Mouse (Mus musculus) telencephalon, adult 2 months (tissue): ENCODE measurements around the gene Ktn1.

Source experiments
- DNase-seq: peaks from one replicate; pipeline ENCODE4 v3.0.0-alpha.2; 2011; ENCODE audit warnings: low read depth, low spot score

Gene Ktn1

DNA sequence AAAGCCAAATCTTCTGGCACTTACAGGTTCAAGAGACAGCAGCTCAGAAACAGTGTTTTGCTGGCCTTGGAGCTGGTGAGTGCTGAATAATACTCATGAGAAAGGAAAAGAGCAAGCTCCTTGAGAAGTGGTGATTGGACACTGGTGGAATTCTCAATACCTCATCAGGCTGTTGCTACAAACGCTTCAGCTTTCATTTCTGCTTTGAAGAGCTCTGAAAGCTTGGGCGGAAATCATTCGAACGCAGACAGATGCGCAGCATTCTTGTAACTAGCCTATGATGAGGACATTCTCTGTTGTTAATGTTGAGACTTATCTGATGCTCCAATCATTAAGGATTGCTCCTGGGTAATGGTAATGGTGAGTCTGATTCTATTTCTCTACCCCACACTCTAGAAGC is at the start of gene Ktn1:
Gene Ktn1, plus strand, starts transcription at position 231 of the 400 bp plus-strand sequence.
- no peak for DNase-seq

DNA sequence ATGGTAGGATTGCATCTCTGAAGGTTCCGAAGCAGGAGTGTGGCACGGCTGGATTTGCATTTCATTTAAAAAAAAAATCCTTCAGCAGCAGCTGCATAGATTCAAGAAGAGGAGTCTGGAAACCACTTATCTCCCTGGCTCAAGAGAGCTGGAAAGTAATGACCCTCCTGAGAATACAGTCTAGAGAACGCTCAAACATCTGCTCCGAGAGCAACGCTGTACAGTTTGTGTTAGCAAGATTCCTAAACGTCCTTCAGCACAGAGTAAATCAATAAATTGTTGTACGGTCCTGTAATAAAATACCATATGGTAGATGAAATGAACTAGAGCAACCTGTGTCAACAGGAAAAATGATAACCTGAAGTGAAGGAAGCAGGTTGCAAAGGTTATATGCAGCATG is 35.0 kb upstream of the Ktn1 start:
- DNase-seq, result no peak

DNA sequence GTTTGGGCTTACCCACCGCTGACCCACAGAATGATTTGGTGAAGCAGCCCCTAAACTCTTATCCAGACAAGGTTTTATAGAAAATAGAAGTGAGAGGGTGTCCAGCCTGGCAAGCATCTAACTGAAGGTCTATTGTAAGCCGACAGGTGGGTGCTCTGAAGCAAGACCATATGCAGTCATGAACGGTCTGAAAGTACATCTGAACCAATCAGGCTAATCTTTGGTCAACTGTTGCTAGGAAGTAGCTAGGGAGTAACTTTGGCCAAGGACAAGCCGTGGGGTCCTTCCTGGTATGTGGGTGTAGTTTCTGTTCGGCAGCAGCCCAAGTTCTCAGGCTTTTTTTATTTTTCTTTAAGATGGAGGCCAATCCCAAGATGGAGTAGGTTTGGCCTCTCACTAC is 29.4 kb upstream of the Ktn1 start:
- no peak for DNase-seq

DNA sequence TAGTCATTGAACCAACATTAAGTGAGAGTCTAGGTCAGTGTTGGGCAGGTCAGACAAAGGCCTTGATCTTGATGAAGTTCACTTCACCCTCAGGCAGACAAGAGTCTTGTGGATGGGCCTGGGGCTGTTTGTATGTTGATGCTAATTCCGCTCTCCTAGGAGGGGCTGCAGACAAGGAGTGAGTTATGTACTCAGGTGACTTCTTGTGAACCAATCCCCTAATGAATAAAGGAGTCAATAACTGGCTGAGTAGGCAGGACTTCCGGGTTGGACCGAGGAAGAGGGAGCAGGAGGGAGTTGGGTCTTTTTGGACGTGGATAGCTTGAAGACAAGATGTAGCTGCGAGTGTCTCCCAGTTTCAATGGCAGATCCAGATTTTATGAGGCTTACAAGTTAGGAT is 26.3 kb upstream of the Ktn1 start:
- DNase-seq, result no peak

DNA sequence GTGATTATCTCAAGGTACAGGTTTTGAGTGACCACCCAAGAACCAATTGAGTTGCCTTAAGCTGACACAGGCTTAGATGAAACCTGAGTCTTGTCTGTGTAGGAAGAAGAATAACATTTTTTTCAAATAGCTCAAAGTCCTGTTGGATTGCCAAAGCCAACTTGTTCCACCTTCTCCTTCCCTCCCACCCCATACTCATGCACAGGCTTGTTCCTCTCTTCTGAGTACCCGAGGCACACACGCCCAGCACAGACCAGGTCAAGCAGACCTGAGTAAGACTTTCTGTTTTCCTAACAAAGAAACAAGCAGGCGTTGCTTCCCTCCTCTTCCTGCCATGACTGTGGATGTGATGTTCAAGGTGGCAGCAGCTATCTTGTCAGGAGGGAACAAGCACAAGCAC is 23.4 kb upstream of the Ktn1 start:
- DNase-seq, result no peak

DNA sequence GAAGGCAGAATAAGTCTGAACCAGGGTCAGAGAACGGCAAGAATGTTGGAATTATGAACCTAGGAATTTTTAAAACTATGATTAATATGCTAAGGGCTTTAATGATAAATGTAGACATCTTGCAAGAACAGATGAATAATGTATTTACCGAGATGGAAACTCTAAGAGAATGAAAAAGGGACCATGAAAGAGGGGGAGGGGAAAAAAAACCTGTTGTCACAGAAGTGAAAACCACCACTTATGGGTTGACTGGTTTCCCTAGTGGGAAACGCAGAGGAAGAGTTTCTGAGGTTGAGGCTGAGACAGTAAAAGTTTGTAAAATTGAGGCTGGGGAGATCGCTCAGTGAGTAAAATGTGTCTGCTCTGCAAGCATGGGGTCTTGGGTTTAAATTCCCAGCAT is 22.1 kb upstream of the Ktn1 start:
- no peak for DNase-seq

DNA sequence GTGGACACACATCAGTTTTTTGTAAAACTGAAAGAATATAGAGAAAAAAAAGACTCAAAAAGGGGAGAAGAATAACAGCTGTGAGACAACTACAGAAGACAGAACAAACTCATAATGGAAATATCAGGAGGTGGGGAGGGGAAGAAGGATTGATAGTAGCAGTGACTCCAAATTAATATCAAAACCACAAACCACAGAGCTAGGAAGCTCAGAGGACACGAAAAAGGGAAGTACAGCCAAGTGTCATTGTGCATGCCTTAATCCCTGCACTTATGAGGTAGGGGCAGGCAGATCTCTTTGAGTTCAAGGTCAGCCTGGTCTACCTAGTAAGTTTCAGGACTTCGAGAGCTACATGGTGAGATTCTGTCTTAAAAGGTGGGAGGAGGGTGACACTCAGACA is 21.4 kb upstream of the Ktn1 start:
- DNase-seq, result no peak

DNA sequence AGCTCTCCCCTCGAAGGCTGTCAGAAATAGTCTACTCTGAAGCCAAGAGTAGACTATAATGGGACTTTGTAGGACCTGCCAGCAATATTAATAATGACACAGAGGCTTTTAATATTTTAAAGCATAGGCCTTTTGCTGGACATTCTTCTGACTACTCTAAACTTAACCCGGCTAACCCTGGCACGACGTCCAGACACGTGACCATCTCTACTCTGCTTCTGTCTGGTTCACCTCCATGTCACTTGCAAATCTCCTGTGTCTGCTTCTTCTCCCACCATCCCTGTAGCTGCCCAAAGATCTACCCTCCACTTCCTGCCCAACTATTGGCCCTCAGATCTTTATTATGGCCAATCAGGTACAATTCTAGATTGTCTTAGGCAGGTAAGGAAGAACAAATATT is 20.9 kb upstream of the Ktn1 start:
- no peak for DNase-seq

DNA sequence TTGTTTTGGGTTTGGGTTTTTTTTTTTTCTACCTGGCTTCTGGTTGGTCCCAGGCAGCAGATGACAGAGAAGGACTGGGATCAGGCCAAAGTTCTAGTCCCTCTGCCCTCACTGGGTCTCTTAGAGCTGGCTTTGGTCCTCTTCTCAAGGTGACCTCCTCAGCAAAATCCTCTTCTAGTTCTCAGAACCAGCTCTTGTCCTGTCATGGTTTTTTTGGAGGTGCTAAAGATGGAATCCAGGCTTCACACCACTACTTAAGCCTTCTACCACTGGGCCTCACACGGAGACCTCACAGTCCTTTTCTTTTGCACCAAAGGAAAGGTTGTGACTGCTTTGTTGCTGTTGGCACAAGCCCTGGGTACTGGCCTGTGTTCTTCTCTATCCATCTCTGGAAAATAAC is 15.8 kb upstream of the Ktn1 start:
- no peak for DNase-seq

DNA sequence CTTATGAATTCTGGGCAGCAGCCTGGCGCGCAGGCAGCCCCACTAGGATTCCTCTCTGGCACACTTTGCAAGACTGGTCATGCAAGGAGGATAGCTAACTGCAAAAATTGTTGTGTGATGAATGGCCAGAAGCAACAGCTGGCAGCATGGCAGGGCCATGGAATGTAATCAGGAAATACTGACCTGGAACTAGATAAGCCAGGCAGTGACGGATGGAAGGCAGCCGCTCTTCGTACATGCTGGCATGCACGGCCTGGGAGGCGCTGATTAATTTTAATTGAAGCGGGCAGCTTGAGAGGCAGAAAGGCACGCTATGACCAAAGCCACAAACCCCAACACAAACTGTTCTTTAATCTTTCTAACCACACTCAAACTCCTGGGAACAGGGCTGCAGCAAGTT is 13.8 kb upstream of the Ktn1 start:
- DNase-seq, result no peak

DNA sequence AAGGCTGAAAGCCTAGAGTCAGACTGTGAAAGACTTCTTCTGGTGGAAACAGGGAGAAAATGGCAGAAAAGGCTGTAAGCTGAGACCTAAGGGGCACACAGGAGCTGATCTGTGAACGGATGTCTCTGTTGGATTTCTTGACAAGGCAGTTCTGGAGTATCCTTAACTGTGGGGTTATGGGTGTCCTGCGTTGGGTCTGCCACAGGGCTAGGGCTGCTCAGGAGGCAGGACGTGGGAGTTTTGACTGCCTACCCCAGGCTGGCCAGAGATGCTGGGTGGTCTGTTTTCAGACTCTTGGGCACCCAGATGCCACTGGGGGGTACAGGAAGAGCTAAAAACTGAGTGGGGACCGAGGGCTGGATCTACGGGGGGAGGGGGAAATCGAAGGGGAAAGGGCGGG is 13.4 kb upstream of the Ktn1 start:
- DNase-seq, result no peak

DNA sequence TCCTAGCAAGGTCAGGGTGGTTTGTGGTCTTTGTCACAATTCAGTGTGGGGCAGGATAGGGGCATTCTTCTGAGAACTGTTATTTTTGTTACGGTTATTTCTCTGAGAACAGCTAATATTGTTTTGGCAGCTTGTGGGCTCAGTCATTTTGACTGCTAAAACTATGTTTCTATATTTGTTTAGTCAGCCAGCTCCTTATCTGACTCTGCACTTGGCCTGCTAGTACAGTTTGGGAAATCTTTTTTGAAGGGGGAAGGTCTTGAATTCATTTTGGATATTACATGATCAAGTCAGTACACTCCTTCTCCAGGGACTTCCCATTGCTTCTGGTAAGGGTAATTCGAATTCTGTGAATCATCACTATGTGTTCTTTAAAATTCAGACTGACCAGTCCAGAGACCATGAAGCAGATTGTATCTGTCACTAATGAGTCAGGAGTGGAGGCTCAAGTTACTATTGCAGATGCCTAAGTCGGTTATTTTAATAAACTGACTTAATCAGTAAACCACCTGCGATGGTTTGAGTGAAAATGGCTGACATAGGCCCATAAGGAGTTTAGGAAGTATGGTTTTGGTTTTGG is 9.8 kb upstream of the Ktn1 start:
- no peak for DNase-seq

DNA sequence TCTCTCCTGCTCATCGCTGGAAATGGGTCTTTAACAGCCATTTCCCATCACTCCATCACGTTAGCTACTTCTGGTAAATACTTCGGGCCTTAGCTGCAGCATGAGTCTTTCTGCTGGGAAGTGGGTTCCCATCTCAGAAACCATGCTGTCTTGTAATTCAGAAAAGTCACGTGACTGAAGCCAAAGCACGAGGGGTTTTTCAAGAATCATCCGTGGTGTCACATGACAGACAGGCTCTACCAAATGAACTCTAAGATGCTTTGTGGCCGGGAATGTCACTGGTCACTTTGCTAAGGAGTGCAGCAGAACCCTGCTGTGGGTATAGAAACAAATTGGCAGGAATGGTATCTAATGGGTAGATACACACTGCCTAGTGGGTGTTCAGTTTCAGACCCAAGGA is 2.6 kb upstream of the Ktn1 start:
- no peak for DNase-seq

DNA sequence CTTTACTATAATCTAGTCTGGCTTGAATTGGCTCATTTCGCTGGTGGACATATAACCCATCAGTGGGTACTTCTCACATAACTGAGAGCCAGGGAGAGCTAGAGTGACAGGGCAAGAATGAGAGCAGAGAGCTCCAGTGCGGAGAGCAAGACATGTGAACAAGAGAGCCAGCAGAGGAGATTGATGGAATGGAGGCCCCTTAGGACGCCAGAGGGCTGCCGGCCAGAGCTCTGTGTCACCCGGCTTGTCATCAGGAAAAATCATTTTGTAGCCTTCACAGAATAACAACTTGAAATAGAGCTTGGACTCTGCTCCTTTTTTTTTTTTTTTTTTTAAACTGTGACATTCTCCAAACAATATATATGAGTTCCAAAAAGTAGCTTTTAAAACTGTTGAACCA is 2.0 kb upstream of the Ktn1 start:
- no peak for DNase-seq

DNA sequence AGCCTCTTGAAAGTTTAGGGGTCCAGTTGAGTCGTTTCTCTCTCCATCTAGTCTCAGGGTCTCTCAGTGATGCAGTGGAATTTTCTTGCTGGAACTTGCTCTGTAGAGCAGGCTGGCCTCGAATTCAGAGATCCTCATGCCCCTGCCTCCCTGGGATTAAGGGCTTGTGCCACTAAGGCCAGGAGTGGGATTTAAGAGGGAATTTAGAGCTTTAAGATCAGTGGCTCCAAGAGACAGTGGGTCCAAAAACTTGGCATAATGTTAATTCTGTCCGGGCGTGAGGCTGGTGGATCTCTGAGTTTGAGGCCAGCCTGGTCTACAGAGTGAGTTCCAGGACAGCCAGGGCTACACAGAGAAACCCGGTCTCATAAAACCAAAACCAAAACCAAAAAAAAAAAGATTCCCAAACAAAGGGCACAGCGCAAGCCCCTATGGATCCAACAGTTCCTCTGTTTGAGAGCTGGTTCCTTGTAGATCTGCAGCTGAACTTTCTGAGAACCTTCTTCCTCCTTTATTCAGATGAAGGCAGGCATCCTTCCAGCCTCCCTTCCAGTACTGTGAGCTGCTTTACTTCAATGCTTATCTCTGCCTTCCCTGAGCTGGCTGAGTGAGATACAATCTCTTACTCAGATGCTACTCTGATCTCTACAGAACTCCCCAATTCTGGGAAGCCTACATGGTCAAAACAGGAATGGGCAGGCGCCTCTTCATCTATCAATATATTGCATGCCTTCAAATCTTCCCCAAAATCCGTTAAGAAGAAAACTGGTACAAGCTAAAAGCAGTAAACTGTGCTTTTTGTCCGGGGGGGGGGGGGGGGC is 1.3 kb upstream of the Ktn1 start:
- DNase-seq, result no peak

DNA sequence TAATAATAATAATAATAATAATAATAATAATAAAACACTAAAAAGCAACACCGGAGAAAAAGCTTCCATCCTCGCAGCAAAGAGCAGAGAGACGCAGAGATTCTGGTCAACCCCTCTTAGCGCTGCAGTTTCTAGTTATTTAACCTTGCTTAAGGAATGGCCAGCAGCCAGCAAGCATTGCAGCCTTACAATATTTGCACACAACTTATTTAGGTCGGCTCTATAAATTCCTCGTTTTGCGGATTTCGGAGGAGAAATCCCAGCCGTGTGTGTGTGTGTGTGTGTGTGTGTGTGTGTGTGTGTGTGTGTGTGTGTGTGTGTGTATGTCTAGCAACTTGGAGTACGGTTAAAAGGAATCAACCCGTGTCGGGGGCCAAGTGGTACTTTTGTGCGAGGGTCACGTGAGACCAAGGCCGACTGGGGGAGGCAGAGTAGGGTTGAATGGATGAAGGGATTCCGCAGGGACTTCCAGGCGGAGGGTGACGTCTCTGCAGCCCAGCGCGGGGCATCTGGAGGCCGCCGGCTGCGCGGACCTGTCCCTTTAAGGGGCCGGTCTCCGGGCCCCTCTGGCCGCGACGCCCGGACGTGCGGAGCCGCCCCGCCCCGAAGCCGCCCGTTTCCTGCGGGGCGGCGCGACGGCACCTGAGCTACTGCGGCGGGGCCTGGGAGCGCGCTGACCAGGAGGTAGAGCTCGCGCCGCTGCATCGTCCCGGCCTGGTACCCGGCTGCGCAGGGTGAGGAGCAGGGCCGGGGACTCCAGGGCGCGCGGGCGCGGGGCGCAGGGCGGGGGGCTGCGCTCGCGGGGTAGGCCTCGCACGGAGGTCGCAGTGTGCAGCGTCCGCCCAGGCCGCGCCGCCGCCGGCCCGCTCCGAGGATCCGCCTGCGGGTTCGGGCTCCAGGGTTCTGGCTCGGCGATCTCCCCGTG is 720 bp downstream of the Ktn1 start:
- peak; percentile 75 for DNase-seq

DNA sequence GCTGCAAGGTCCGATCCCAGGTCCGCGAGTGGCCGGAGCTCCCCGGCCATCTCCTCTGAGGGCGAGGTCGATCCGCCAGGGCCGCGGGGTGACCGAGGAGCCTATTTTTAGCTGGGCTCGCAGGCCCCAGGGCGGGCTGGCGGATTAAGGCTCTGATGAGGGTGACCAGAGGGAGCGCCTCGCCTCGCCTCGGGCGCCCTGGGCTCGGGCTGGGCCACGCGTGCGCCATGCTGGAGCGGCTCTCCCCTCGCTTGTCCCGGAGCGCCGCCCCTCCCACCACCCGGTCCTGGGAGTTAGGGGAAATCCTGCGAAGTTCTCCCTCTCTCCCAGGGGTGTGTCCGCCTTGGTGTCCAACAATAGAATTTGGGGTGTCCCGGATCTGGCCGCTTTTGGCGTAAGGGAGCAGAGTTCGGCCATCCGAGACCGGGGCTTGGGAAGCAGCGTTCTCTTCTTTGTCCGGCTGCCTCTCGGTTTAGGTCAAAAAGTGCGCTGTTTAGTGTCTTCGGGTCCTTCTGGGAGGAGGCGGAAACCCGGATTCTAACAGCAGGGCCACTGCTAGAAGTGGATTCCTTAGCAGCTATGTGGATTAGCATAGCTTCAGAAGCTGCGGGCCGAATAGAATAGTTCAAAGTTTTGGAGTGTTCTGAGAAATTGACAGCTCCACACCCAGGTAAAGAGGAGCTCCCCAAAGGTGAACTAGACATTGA is 1.5 kb downstream of the Ktn1 start:
- DNase-seq, result no peak

DNA sequence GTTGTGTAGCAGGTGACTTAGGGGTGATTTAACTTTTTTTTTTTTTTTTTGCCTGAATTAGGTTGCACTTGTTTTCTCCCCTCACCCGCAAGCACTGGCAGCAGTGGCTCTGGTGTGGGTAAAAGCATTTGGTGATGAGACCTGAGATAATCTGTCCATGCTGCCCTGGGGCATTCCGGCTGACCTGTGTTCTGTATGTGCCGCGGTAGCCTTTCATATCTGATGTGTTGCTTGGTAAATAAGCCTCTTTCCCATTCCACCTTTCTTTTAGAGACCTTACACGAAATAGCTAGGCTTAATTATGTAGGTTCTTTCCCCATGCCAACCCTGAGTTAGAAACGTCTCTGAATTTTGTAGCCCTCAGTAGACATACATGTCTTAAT is 2.1 kb downstream of the Ktn1 start:
- no peak for DNase-seq

DNA sequence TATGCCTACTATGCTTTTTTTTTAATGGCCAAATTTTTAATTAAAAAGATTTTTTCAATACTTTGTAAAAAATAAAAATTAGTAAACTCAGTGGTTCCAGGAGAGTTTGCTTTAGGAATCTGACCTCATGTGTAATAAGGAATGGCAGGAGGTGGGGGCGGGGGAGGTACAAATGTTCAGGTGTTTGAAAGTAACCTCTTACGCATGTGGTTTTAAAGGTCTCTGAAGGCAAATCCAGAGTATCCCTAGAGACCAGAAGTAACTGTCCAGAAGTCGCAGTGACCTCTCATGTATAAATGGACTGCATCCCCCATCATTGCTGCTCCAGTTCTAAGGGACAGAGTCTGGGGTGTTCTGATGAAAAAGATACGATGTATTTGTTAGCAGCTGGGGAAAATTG is 3.0 kb downstream of the Ktn1 start:
- DNase-seq, result no peak

DNA sequence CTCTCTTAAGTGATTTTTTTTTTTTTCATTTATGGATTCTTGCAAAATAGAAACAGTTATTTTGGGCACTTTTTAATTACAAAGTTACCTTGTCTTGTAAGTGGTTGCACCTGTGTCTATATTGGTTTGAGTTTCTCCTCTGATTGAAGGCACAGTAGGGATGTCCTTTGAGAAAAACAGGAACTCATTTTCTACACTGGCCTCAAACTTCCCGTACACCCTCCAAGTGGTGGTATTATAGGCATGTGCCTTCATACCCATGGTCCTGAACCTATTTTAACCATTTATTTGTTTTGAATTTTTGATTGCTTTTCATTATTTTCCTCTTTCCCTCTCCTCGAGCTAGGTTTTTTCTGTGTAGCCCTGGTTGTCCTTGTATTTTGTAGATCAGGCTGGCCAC is 7.2 kb downstream of the Ktn1 start:
- DNase-seq, result no peak

DNA sequence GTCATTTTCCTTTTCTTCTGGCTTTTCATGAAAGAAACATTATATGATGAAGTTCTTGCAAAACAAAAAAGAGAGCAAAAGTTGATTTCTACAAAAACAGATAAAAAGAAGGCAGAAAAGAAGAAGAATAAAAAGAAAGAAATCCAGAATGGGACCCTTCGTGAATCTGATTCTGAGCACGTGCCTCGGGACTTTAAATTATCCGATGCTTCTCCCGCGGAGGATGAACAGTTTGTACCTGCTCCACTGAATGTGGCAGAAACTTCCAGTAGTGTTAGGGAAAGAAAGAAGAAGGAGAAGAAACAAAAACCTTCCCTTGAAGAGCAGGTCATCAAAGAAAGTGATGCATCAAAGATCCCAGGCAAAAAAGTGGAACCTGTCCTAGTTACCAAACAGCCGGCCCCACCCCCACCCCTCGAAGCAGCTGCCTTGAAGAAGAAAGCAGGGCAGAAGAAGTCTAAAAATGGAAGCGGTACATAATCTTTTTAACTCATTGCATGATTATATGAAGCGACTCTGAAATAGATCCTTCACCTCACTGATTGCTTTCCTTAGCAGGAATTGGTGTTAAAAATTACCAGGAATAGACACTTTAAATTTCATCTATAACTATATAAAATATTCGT is 15.7 kb downstream of the Ktn1 start:
- no peak for DNase-seq

DNA sequence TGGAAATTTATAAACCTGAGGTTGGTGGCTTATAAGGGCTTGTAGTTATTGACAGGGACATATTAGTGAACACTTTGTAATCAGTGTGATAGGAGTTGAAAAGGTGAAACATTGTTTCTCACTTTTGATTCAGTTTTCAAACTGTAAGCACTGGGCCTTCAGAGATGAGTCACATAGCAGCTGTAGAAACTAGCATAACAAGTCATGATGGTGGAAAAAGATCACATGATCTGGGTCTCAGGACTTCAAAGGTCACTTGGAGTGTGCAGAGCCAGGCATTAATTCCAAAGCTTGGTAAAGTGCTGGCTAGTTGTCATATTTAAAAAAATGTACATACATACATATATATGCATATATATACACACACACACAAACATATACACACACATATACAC is 16.2 kb downstream of the Ktn1 start:
- DNase-seq, result no peak
